Mouse (Mus musculus): ENCODE results near the gene Pip5k1b.
A peak's percentile ranks its signal among the peaks of the same experiment; 100 is the strongest.
"Not testable (repeated sequence)": the region's sequence is repeated elsewhere in the genome, so short reads cannot be mapped to it uniquely, and the experiment has no call there.

Pip5k1b gene

GRCm38 (mm10) chr19:24555466-24555903, at the start of gene Pip5k1b:
TSS of gene Pip5k1b (minus strand) at chr19:24555872.
- peak; percentile 34 for DNase-seq

GRCm38 (mm10) chr19:24604105-24604504, 48.4 kb upstream of the Pip5k1b start:
- DNase-seq = no peak

- DNase-seq = no peak
Measured at GRCm38 (mm10) chr19:24603431-24603830, 47.8 kb upstream of the Pip5k1b start.

- DNase-seq = no peak
Measured at GRCm38 (mm10) chr19:24586726-24587125, 31.1 kb upstream of the Pip5k1b start.

- no peak for DNase-seq
Measured at GRCm38 (mm10) chr19:24585171-24585570, 29.5 kb upstream of the Pip5k1b start.

GRCm38 (mm10) chr19:24583956-24584355, 28.3 kb upstream of the Pip5k1b start:
- DNase-seq = no peak

GRCm38 (mm10) chr19:24576125-24576524, 20.5 kb upstream of the Pip5k1b start:
- no peak for DNase-seq

GRCm38 (mm10) chr19:24571756-24572181, 16.1 kb upstream of the Pip5k1b start:
- DNase-seq = no peak

- DNase-seq = no peak
Measured at GRCm38 (mm10) chr19:24570969-24571368, 15.3 kb upstream of the Pip5k1b start.

GRCm38 (mm10) chr19:24557456-24557855, 1.8 kb upstream of the Pip5k1b start:
- no peak for DNase-seq

GRCm38 (mm10) chr19:24556585-24556966, 904 bp upstream of the Pip5k1b start:
- no peak for DNase-seq

- peak; percentile 75 for DNase-seq
Measured at GRCm38 (mm10) chr19:24555904-24556584, 372 bp upstream of the Pip5k1b start.

GRCm38 (mm10) chr19:24554911-24555465, 684 bp downstream of the Pip5k1b start:
- no peak for DNase-seq

- DNase-seq = no peak
Measured at GRCm38 (mm10) chr19:24554425-24554824, 1.2 kb downstream of the Pip5k1b start.

GRCm38 (mm10) chr19:24553291-24554075, 2.2 kb downstream of the Pip5k1b start:
- DNase-seq = no peak

GRCm38 (mm10) chr19:24552641-24553040, 3.0 kb downstream of the Pip5k1b start:
- not testable (repeated sequence) for DNase-seq

GRCm38 (mm10) chr19:24551196-24551954, 4.3 kb downstream of the Pip5k1b start:
- no peak for DNase-seq

GRCm38 (mm10) chr19:24550778-24551177, 4.9 kb downstream of the Pip5k1b start:
- no peak for DNase-seq

- no peak for DNase-seq
Measured at GRCm38 (mm10) chr19:24550016-24550415, 5.7 kb downstream of the Pip5k1b start.

GRCm38 (mm10) chr19:24548337-24548736, 7.3 kb downstream of the Pip5k1b start:
- DNase-seq = no peak

- no peak for DNase-seq
Measured at GRCm38 (mm10) chr19:24546153-24546552, 9.5 kb downstream of the Pip5k1b start.

GRCm38 (mm10) chr19:24543386-24544350, 12.0 kb downstream of the Pip5k1b start:
- no peak for DNase-seq

Measured in right cerebral cortex, postnatal 25 days (tissue).